In genomic region chr19:3910206-3910605, GRCm38 (mm10) we compare ENCODE assay signal across 21 mouse cellular contexts. TPM values are rescaled to one million over a fixed set of nuclear protein-coding genes. Genes with fewer than 3 reads are reported as not detected.
"Had no signal": no experiment of that assay in that cellular context is flagged by ENCODE, and none has a peak within 500 bp of the region (broad histone marks: within the 10 kb centered on the region; RNA-seq: fewer than 3 reads in every experiment).

No protein-coding gene starts in this region.

- H3K9ac ChIP-seq: liver, embryonic 13.5 days; stomach, embryonic 15.5 days had no signal

- H3K9me3 ChIP-seq: liver, embryonic 13.5 days; stomach, embryonic 15.5 days had no signal

- H3K4me2 ChIP-seq: liver, embryonic 13.5 days; stomach, embryonic 15.5 days had no signal

- H3K27ac ChIP-seq: kidney, postnatal 0 days; left cerebral cortex, adult 2 months; liver, embryonic 13.5 days; stomach, embryonic 15.5 days had no signal

- H3K27me3 ChIP-seq: liver, embryonic 13.5 days; stomach, embryonic 15.5 days had no signal

- H3K4me3 ChIP-seq: left cerebral cortex, adult 2 months; liver, embryonic 13.5 days; stomach, embryonic 15.5 days had no signal

- DNase-seq: kidney, adult 18-20 months; layer of hippocampus, postnatal 36 days; liver, embryonic 13.5 days; lung, adult 2 months; lung, postnatal 14 days; lung, postnatal 4 days; midbrain, embryonic 14.5 days; retina, postnatal 1 day; right cerebral cortex, postnatal 25 days; spleen, adult 18-20 months; thymus, postnatal 36 days had no signal

RNA-seq across cellular contexts. Expression of gene Aldh3b3, which starts 48.2 kb away (rescaled TPM):
- total RNA-seq: layer of hippocampus, adult 8-10 months; layer of hippocampus, postnatal 10 days; layer of hippocampus, postnatal 36 days; left cerebral cortex, postnatal 10 days; midbrain, postnatal 0 days; neutrophil, adult 5-6 weeks had no signal
- polyA plus RNA-seq: limb, embryonic 11.5 days; liver, embryonic 13.5 days; midbrain, embryonic 14.5 days; midbrain, postnatal 0 days; neural tube, embryonic 11.5 days had no signal
